Mouse (Mus musculus): Measurements from ENCODE around the gene Asic3. TPM values are rescaled to one million over a fixed set of nuclear protein-coding genes. Genes with fewer than 3 reads are reported as not detected.

Asic3 gene
- total RNA-seq (2014; rRNA removed) = 0.15 TPM in 1 of 2 replicates, not detected in the other
- polyA plus RNA-seq (2015; fragmentation: Nextera tagmentation; extraction: Ambion mirVana) = 0.08 and 0.52 TPM in 2 replicates

- Histone ChIP-seq H3K27ac (ENCODE audit: low read depth, low read length) (no peak within 1 kb of the TSS), H3K4me2 (ENCODE audit: low read depth) (no peak within 1 kb of the TSS), H3K4me3 (ENCODE audit: low read depth, low read length) (no peak within 1 kb of the TSS), H3K27me3 (ENCODE audit: insufficient read depth, low read length) (no peaks in the 10 kb centered on the region), H3K36me3 (ENCODE audit: insufficient read depth) (peaks cover 8% of the 10 kb centered on the region; the same call in 1 of the 2 replicates), H3K9ac (no peak within 1 kb of the TSS), H3K4me1 (ENCODE audit: insufficient read depth) (no peaks in the 10 kb centered on the region; the same call in 1 of the 2 replicates), H3K9me3 (ENCODE audit: low read length) (no peaks in the 10 kb centered on the region)
- DNase-seq (no peak), ATAC-seq (no peak)
- 55% methylated on average over 11 of the region's 11 CpGs for WGBS
- no peak for TF ChIP-seq CTCF (IDR thresholded peaks at IDR 0.05; ENCODE audit: low read depth)
These were observed at the start of gene Asic3 for GRCm38 (mm10) chr5:24413042-24413693. Gene Asic3 (plus strand): TSS chr5:24413392.

- DNase-seq = no peak
- Histone ChIP-seq H3K4me1 (ENCODE audit: insufficient read depth) (no peaks in the 10 kb centered on the region), H3K9me3 (ENCODE audit: low read length) (no peaks in the 10 kb centered on the region), H3K4me3 (ENCODE audit: low read depth, low read length) (no peak overlapping the region), H3K4me2 (ENCODE audit: low read depth) (no peak overlapping the region), H3K9ac (no peak overlapping the region), H3K27me3 (ENCODE audit: insufficient read depth, low read length) (no peaks in the 10 kb centered on the region), H3K27ac (ENCODE audit: low read depth, low read length) (no peak overlapping the region), H3K36me3 (ENCODE audit: insufficient read depth) (no peaks in the 10 kb centered on the region)
- ATAC-seq = no peak
- 93% methylated on average over 2 of the region's 2 CpGs for whole genome bisulfite sequencing
- TF ChIP-seq CTCF (IDR thresholded peaks at IDR 0.05; ENCODE audit: low read depth) = no peak
These were observed 49.7 kb upstream of the Asic3 start for GRCm38 (mm10) chr5:24363467-24363866.

- Histone ChIP-seq H3K4me2 (ENCODE audit: low read depth) (no peak overlapping the region), H3K4me3 (ENCODE audit: low read depth, low read length) (no peak overlapping the region), H3K27me3 (ENCODE audit: insufficient read depth, low read length) (no peaks in the 10 kb centered on the region), H3K27ac (ENCODE audit: low read depth, low read length) (no peak overlapping the region), H3K36me3 (ENCODE audit: insufficient read depth) (no peaks in the 10 kb centered on the region), H3K9ac (no peak overlapping the region), H3K4me1 (ENCODE audit: insufficient read depth) (no peaks in the 10 kb centered on the region), H3K9me3 (ENCODE audit: low read length) (no peaks in the 10 kb centered on the region)
- 61% methylated on average over 3 of the region's 3 CpGs for WGBS
- DNase-seq (no peak), ATAC-seq (no peak)
- TF ChIP-seq CTCF (IDR thresholded peaks at IDR 0.05; ENCODE audit: low read depth) = no peak
These were observed 49.1 kb upstream of the Asic3 start for GRCm38 (mm10) chr5:24364061-24364460.

- no peaks in the 10 kb centered on the region for H3K4me1 ChIP-seq (ENCODE audit: insufficient read depth)
- no peak within 1 kb of the TSS for H3K27ac ChIP-seq (ENCODE audit: low read depth, low read length)
- DNase-seq (no peak), ATAC-seq (no peak)
- H3K9ac ChIP-seq = no peak within 1 kb of the TSS
- no peaks in the 10 kb centered on the region for H3K9me3 ChIP-seq (ENCODE audit: low read length)
- H3K36me3 ChIP-seq (ENCODE audit: insufficient read depth) = no peaks in the 10 kb centered on the region
- TF ChIP-seq CTCF (IDR thresholded peaks at IDR 0.05; ENCODE audit: low read depth) = no peak
- WGBS = 34% methylated on average over 12 of the region's 12 CpGs
- H3K4me3 ChIP-seq (ENCODE audit: low read depth, low read length) = no peak within 1 kb of the TSS
- no peaks in the 10 kb centered on the region for H3K27me3 ChIP-seq (ENCODE audit: insufficient read depth, low read length)
- no peak within 1 kb of the TSS for H3K4me2 ChIP-seq (ENCODE audit: low read depth)
These were observed 48.7 kb upstream of the Asic3 start, which contains the start of gene Nos3 for GRCm38 (mm10) chr5:24364508-24364907. Gene Nos3 (plus strand): TSS chr5:24364810.

- H3K4me1 ChIP-seq (ENCODE audit: insufficient read depth) = no peaks in the 10 kb centered on the region
- no peak for DNase-seq
- H3K9ac ChIP-seq = no peak overlapping the region
- no peak overlapping the region for H3K4me3 ChIP-seq (ENCODE audit: low read depth, low read length)
- TF ChIP-seq CTCF (IDR thresholded peaks at IDR 0.05; ENCODE audit: low read depth) = no peak
- no peaks in the 10 kb centered on the region for H3K36me3 ChIP-seq (ENCODE audit: insufficient read depth)
- ATAC-seq = no peak
- H3K9me3 ChIP-seq (ENCODE audit: low read length) = no peaks in the 10 kb centered on the region
- no peak overlapping the region for H3K27ac ChIP-seq (ENCODE audit: low read depth, low read length)
- no peak overlapping the region for H3K4me2 ChIP-seq (ENCODE audit: low read depth)
- H3K27me3 ChIP-seq (ENCODE audit: insufficient read depth, low read length) = no peaks in the 10 kb centered on the region
- WGBS = 86% methylated on average over 10 of the region's 10 CpGs
These were observed 48.2 kb upstream of the Asic3 start for GRCm38 (mm10) chr5:24364963-24365362.

- no peaks in the 10 kb centered on the region for H3K9me3 ChIP-seq (ENCODE audit: low read length)
- DNase-seq (no peak), ATAC-seq (no peak)
- H3K36me3 ChIP-seq (ENCODE audit: insufficient read depth) = no peaks in the 10 kb centered on the region
- no peak overlapping the region for H3K27ac ChIP-seq (ENCODE audit: low read depth, low read length)
- no peak overlapping the region for H3K4me3 ChIP-seq (ENCODE audit: low read depth, low read length)
- no peak for TF ChIP-seq CTCF (IDR thresholded peaks at IDR 0.05; ENCODE audit: low read depth)
- no peak overlapping the region for H3K9ac ChIP-seq
- H3K27me3 ChIP-seq (ENCODE audit: insufficient read depth, low read length) = no peaks in the 10 kb centered on the region
- 56% methylated on average over 5 of the region's 5 CpGs for WGBS
- H3K4me1 ChIP-seq (ENCODE audit: insufficient read depth) = no peaks in the 10 kb centered on the region
- H3K4me2 ChIP-seq (ENCODE audit: low read depth) = no peak overlapping the region
These were observed 47.7 kb upstream of the Asic3 start for GRCm38 (mm10) chr5:24365528-24365927.

GRCm38 (mm10) chr5:24366426-24366825 is 46.8 kb upstream of the Asic3 start:
- no peak overlapping the region for H3K9ac ChIP-seq
- DNase-seq (no peak), ATAC-seq (no peak)
- no peaks in the 10 kb centered on the region for H3K36me3 ChIP-seq (ENCODE audit: insufficient read depth)
- WGBS = 90% methylated on average over 9 of the region's 9 CpGs
- H3K4me2 ChIP-seq (ENCODE audit: low read depth) = no peak overlapping the region
- H3K27ac ChIP-seq (ENCODE audit: low read depth, low read length) = no peak overlapping the region
- H3K27me3 ChIP-seq (ENCODE audit: insufficient read depth, low read length) = no peaks in the 10 kb centered on the region
- H3K4me3 ChIP-seq (ENCODE audit: low read depth, low read length) = no peak overlapping the region
- TF ChIP-seq CTCF (IDR thresholded peaks at IDR 0.05; ENCODE audit: low read depth) = no peak
- H3K9me3 ChIP-seq (ENCODE audit: low read length) = no peaks in the 10 kb centered on the region
- H3K4me1 ChIP-seq (ENCODE audit: insufficient read depth) = no peaks in the 10 kb centered on the region
